Mouse (Mus musculus) adrenal gland (tissue): ENCODE data around the gene Vwc2.

Experiments
- intact Hi-C: fragments of 180-260 bp; cut with DNase I; formaldehyde crosslinking; loops from one replicate; pipeline ENCODE4 v1.15.1; 2025

Gene Vwc2

DNA sequence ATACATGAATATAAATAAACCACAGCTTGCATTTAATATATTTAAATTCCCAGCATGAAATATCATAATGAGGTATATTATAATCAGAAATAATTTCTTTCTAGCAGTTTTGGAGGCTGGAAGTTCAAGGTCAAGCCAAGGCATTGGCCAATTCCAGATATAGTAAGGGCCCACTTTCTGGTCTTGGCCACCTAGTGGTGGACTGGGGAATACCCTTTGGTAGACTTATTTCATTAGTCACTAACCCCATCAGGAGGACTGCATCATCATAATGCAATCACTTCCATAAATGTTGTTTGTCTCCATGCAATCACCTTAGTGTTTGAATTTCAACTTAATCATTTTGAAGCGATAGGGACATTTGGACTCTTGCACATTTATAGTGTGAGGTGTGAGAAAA is 125.3 kb downstream of the Vwc2 start:
- intact Hi-C loops: no loop called here

DNA sequence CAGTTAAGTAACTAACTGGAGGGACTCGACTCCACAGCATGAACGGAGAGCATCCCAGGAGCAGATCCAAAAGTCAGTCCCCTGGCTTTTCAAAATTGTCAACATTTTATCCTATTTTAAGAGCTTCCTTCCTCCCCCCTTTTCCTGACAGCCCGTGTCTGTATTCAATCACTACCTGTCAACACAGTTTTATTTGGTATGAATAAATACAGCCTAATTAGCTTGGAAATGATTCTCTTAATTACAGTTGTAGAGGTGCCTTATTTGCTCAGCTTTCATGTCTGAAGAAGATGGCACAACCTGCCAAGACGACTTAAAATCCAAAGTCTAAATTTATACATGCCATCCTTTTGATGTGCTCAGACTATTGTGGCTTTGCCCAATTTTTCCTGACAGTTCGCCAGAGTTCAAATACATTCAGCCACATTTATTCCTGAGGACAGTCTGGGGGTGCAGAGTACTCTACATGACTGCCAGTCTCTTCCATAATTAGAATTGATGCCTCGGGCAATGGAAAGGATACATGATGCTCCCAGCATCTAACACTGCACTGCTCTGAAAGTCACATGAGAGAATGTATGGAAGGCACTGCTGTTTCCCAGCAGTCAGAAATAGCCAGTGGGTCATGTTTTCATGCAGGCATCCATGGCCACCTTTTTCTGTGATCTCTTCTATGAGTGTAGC is 128.8 kb downstream of the Vwc2 start:
- intact Hi-C loops: no loop called here

GRCm38 (mm10) chr11:11257348-11257747 is 143.3 kb downstream of the Vwc2 start:
- intact Hi-C loops: no loop called here

GRCm38 (mm10) chr11:11280128-11280527 is 166.1 kb downstream of the Vwc2 start:
- intact Hi-C loops: no loop called here

- intact Hi-C loops: no loop called here
Measured at GRCm38 (mm10) chr11:11283512-11283911, 169.5 kb downstream of the Vwc2 start.
